Mouse (Mus musculus) stomach, postnatal 0 days (tissue): ENCODE measurements around the gene Trim13. TPM values are rescaled to one million over a fixed set of nuclear protein-coding genes. Genes with fewer than 3 reads are reported as not detected.

Experiments used
- ATAC-seq: fragments of 200-750 bp; cut with Nextera tagmentation; 2 replicates; pipeline ENCODE4 v1.8.0; 2017; ENCODE audit not compliant: low FRiP score, low TSS enrichment
- DNase-seq: peaks from one replicate; pipeline ENCODE4 v3.0.0-alpha.2; 2016; ENCODE audit warnings: low spot score
- H3K27ac ChIP-seq: fragments of 300-500 bp; sonication (generic); replicated peaks from 2 replicates; pipeline ENCODE4 v1.5.1; 2014; ENCODE audit warnings: mild to moderate bottlenecking, control low read depth
- H3K27me3 ChIP-seq: fragments of 300-500 bp; sonication (generic); 2 replicates; pipeline ENCODE4 v1.6.1; 2014; ENCODE audit warnings: low read length; ENCODE audit not compliant: control insufficient read depth, insufficient read depth
- H3K36me3 ChIP-seq: fragments of 300-500 bp; sonication (generic); 2 replicates; pipeline ENCODE4 v1.6.1; 2014; ENCODE audit warnings: low read length, mixed read lengths; ENCODE audit not compliant: control insufficient read depth, insufficient read depth
- H3K4me1 ChIP-seq: fragments of 300-500 bp; sonication (generic); replicated peaks from 2 replicates; pipeline ENCODE4 v1.6.1; 2014; ENCODE audit warnings: antibody characterized with exemption; ENCODE audit not compliant: control insufficient read depth, insufficient read depth
- H3K4me2 ChIP-seq: fragments of 300-500 bp; sonication (generic); replicated peaks from 2 replicates; pipeline ENCODE4 v1.6.1; 2014; ENCODE audit warnings: low read depth, mild to moderate bottlenecking, control low read depth, moderate library complexity
- H3K4me3 ChIP-seq: fragments of 300-500 bp; sonication (generic); 2 replicates; pipeline ENCODE4 v1.5.1; 2014; ENCODE audit warnings: low read depth, low read length, control low read depth
- H3K9ac ChIP-seq: fragments of 300-500 bp; sonication (generic); 2 replicates; pipeline ENCODE4 v1.6.1; 2014; ENCODE audit warnings: mild to moderate bottlenecking, low read length, control low read depth, mixed read lengths
- H3K9me3 ChIP-seq: fragments of 300-500 bp; sonication (generic); 2 replicates; pipeline ENCODE4 v1.6.1; 2016; ENCODE audit warnings: low read length; ENCODE audit not compliant: control insufficient read depth
- CTCF ChIP-seq: IDR thresholded peaks from 2 replicates; pipeline ENCODE4 v1.5.1; 2016; ENCODE audit warnings: antibody characterized with exemption, low read depth, mild to moderate bottlenecking, moderate library complexity
- EP300 ChIP-seq: optimal IDR thresholded peaks from 2 replicates; pipeline ENCODE3; 2016; ENCODE audit warnings: antibody characterized with exemption
- WGBS: fragments of 180-500 bp; shearing (Covaris S2); extraction: QIAGEN DNeasy Blood & Tissue Kit; methylation state at CpG from one replicate; pipeline ENCODE4 v1.1.7; 2014; 5-methylcytosine and 5-hydroxymethylcytosine counted together
- microRNA counts: library from miRNA; unstranded; fragments of <30 nt; microRNA quantifications from one replicate; lab custom pipeline; 2015
- microRNA-seq: library from miRNA; unstranded; fragments of <30 nt; microRNA quantifications from one replicate; pipeline ENCODE4, GENCODE M21; 2016
- polyA plus RNA-seq: library from polyadenylated mRNA; unstranded; fragments of >200 nt; fragmentation: Nextera tagmentation; extraction: Ambion mirVana; gene quantifications from 2 replicates; pipeline ENCODE4 v1.2.1, GENCODE M21; 2015

The Trim13 gene
- polyA plus RNA-seq, 1 experiment from 2014 or later, result 25.6 TPM

GRCm38 (mm10) chr14:61645547-61645946, 47.5 kb downstream of the Trim13 start:
- DNase-seq, result no peak

GRCm38 (mm10) chr14:61647182-61647880, 49.3 kb downstream of the Trim13 start:
- DNase-seq (peak; percentile 34), ATAC-seq (no peak)
- H3K9me3 ChIP-seq, result no peaks in the 10 kb centered on the region
- WGBS, result under 1% methylated on average over 24 of the region's 24 CpGs
- peak overlapping the region; percentile 89 for H3K9ac ChIP-seq
- H3K4me3 ChIP-seq, result peak overlapping the region; percentile 87
- no peaks in the 10 kb centered on the region for H3K4me1 ChIP-seq
- H3K27ac ChIP-seq, result peak overlapping the region; percentile 95
- TF ChIP-seq CTCF, result no peak
- no peak for TF ChIP-seq EP300
- H3K4me2 ChIP-seq, result peak overlapping the region; percentile 82
- no peaks in the 10 kb centered on the region for H3K27me3 ChIP-seq
- H3K36me3 ChIP-seq, result no peaks in the 10 kb centered on the region

More at GRCm38 (mm10) chr14:61645547-61645946, 47.5 kb downstream of the Trim13 start:
- H3K4me3 ChIP-seq, result no peak overlapping the region
- no peaks in the 10 kb centered on the region for H3K27me3 ChIP-seq
- H3K4me1 ChIP-seq, result no peaks in the 10 kb centered on the region
- no peak overlapping the region for H3K4me2 ChIP-seq
- WGBS, result 30% methylated on average over 1 of the region's 1 CpGs
- ATAC-seq, result no peak
- no peaks in the 10 kb centered on the region for H3K9me3 ChIP-seq
- no peak overlapping the region for H3K9ac ChIP-seq
- no peaks in the 10 kb centered on the region for H3K36me3 ChIP-seq
- no peak overlapping the region for H3K27ac ChIP-seq
- no peak for TF ChIP-seq CTCF
- no peak for TF ChIP-seq EP300

DNA sequence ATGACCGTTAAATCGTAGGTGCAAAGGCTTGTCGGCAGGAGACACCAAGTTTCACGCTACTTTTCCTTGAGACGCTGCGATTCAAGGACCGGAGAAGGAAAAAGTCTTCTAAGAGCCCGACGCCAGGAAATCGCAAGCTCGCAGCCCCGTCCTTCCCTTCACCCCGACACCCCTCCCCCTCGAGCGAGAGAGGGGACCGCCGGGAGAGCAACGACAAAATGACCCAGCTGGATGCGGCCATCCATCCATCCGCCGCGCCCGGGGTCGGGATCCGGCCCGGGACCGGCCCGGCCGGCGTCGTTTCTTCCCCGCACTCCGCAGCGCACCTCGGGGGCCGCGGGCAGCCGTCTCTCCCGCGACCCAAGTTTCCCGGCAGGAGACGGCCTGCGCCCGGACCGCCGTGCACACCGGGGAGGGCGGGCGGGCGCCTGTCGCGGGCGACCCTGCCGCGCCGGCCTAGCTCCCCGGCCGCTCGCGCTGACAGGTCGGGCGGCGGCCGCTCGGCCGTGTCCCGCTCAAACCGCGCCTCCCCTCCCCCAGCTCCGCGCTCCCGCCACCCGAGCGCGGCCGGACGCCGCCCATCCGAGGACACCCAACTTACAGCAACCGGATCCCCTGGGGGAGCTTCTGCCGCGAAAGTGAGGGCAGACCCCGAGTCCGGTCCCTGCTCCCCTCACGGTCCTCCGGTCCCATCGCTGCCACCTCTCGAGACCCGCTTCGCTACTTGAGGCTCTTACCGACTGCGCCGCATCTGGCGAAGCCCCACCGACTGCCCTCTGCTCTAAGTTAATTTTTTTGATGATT, 50.0 kb downstream of the Trim13 start:
- Histone ChIP-seq H3K9ac (peak overlapping the region; percentile 89), H3K27me3 (no peaks in the 10 kb centered on the region), H3K9me3 (no peaks in the 10 kb centered on the region), H3K27ac (peak overlapping the region; percentile 95), H3K4me2 (peak overlapping the region; percentile 82), H3K4me3 (peak overlapping the region; percentile 87), H3K4me1 (no peaks in the 10 kb centered on the region), H3K36me3 (no peaks in the 10 kb centered on the region)
- TF ChIP-seq CTCF, result no peak
- no peak for TF ChIP-seq EP300
- DNase-seq, result peak; percentile 69
- WGBS, result under 1% methylated on average over 46 of the region's 95 CpGs
- ATAC-seq, result peak; percentile 79

DNA sequence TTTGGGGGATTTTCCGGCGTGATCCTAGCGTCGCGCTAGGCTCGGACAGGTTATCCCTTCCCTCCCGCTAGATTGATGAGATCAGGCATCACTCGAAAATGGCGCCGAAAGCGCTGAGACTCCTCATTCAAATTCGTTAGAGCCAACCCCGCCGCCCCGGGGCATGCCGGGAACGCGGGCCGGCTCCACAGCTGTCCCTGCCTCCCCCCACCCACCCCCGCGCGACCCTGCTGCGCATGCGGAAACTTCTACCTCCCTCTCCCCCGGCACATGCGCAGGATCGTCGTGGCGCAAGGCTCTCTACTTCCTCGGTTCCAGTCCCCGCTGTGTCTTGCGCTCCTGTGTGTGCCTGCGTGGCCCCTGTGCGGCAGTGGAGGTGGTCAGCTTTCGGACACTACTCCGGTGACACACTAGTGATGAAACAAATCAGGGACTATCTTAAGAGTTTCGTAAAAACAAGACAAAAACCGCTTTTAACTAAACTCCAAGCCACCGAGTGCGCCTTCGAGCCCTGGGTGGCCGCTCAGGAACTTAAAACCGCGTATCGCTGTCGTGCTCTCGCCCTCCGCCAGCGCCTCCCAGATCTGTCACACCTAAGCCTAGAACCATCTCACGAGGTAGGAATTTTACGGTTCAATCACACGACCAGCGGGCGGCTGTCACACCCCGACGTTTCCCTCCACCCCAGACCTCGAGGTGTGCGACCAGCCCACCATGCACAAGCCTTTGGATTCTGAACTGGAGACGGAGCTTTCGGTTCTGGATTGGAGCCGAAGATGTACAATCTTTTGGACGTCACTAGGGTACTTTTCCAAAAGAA, 50.8 kb downstream of the Trim13 start:
- DNase-seq, result peak; percentile 99
- peak overlapping the region; percentile 82 for H3K4me2 ChIP-seq
- H3K4me1 ChIP-seq, result no peaks in the 10 kb centered on the region
- H3K9ac ChIP-seq, result peak overlapping the region; percentile 89
- WGBS, result 1% methylated on average over 62 of the region's 62 CpGs
- TF ChIP-seq CTCF, result no peak; the same call in 1 of the 2 replicates
- H3K36me3 ChIP-seq, result no peaks in the 10 kb centered on the region
- H3K27ac ChIP-seq, result peak overlapping the region; percentile 95
- peak overlapping the region; percentile 87 for H3K4me3 ChIP-seq
- H3K9me3 ChIP-seq, result no peaks in the 10 kb centered on the region
- H3K27me3 ChIP-seq, result no peaks in the 10 kb centered on the region
- peak; percentile 95 for ATAC-seq

GRCm38 (mm10) chr14:61650291-61650960, 52.4 kb downstream of the Trim13 start:
- Histone ChIP-seq H3K4me2 (no peak overlapping the region), H3K4me3 (no peak overlapping the region), H3K27ac (no peak overlapping the region), H3K27me3 (no peaks in the 10 kb centered on the region), H3K9ac (no peak overlapping the region), H3K9me3 (no peaks in the 10 kb centered on the region), H3K36me3 (no peaks in the 10 kb centered on the region), H3K4me1 (no peaks in the 10 kb centered on the region)
- TF ChIP-seq EP300 (no peak), CTCF (peak; percentile 80)
- ATAC-seq (no peak), DNase-seq (peak; percentile 33)
- 36% methylated on average over 9 of the region's 9 CpGs for WGBS

MicroRNAs within 50 kb of the gene (microRNA counts, 519-probe panel; counts per million panel counts)
- 6,613 counts per million, percentile 85 among the panel's probes with 10 or more counts for microRNA mmu-miR-15a (lab: Ali Mortazavi, UCI)
- microRNA mmu-miR-16 (lab: Ali Mortazavi, UCI), result 7,587 counts per million, percentile 96 among the panel's probes with 10 or more counts

Small RNA genes lying within 50 kb of the gene (microRNA-seq; reads per million reads assigned to microRNA genes)
- gene Mir15a (2,209 reads per million, percentile 81 among the genes with 10 or more reads in this experiment), gene Mir16-1 (1,954 reads per million, percentile 80 among the genes with 10 or more reads in this experiment)

Other genes with a start within 250 kb of the Trim13 start
- 18.3 and 20.2 TPM in 2 replicates for gene Ebpl, start 237.8 kb upstream of the Trim13 start, polyA plus RNA-seq
- 20.3 and 21.2 TPM in 2 replicates for gene Kpna3, start 158.4 kb upstream of the Trim13 start, polyA plus RNA-seq
- gene Spryd7, start 41.4 kb upstream of the Trim13 start, polyA plus RNA-seq, result 31.0 and 31.6 TPM in 2 replicates
- gene Kcnrg, start 9.2 kb downstream of the Trim13 start, polyA plus RNA-seq, result 0.29 TPM in 2 replicates